Mouse (Mus musculus): Measurements from ENCODE around the gene Slc12a9. TPM values are rescaled to one million over a fixed set of nuclear protein-coding genes. Genes with fewer than 3 reads are reported as not detected.
"Not testable (repeated sequence)": the region's sequence is repeated elsewhere in the genome, so short reads cannot be mapped to it uniquely, and the experiment has no call there.

Gene Slc12a9
- polyA plus RNA-seq, 1 experiment, result 21.6 TPM

DNA sequence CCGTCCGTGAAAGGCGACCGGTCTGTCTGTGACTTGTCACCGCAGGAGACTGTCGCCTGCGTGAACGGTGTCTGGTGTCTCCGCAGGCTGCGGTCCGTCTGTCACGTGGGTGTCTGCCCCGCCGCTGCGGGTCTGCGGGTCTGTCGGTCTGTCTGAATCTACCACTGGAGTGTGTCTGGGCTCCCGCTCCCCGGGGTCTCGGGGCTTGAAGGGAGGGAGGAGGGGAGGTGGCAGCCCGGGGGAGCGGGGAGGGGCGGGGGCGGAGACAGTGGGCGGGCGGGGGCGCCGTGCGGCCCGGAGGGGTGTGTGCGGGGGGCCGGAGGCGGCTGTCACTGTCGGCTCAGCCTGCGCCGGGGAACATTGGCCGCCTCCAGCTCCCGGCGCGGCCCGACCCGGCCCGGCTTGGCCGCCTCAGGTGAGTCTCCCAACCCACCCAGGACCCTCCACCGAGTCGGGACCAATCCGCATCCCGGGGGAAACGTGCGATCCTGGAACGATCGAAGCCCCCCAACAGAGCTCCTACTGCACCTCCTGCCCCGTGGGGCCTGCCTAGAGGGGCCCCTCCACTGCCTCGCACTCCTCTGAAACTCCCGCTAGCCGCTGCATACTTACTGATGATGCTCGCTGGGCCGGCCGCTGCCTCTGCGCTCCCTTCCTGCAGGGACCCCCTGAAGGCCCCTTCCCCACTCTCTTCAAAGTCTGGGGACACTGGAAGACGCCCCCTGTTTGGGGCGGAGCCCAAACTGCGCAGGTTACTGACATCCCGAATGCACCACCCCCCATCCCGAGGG is 45.2 kb downstream of the Slc12a9 start:
- no peak for DNase-seq (ENCODE audit: low read depth)

DNA sequence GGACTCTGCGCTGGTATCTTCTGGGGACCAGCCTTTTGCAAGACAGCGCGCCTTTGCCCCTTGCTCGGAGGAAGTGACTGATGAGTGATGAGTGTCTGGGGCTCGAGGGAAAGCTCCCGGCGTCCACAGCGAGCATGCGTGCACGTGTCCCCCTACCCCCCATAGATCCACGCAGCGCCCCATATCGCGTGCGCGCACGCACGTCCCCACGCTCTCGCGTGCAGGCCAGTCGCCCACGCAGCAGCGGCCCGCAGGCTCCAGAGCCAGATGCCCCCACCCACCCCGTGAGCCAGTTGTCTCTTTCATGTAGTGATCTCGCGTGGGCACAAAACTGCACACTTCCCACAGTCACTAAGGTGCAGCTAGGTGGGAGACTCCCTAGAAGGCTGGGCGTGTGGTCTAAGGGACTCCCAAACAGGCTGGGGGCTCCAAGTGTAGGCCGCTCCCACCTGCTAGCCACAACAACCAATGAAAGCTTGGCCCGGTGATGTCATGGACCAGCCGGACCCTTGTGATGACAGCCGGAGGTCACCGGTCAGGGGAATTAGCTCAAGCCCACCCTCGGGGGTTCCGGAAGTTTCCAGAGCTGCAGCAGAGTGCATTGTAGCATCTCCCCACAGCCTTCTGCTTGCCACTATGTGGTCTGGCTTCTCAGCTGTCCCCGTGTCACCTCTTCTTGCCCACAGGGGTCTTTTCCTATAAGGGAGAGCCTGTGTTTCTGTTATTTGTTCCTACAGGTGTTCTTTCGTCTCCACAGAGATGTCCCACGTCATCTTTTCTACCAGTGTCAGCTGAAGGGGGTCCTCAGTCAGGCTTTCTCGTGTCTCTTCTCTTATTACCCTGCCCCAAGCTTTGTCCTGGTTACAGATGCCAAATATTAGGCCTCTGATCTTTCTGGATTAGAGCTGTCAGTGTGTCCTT is 46.1 kb downstream of the Slc12a9 start, which contains the start of gene Ache:
Gene Ache (plus strand): TSS at position 488 of the 921 bp plus-strand sequence.
- DNase-seq (ENCODE audit: low read depth), result no peak

DNA sequence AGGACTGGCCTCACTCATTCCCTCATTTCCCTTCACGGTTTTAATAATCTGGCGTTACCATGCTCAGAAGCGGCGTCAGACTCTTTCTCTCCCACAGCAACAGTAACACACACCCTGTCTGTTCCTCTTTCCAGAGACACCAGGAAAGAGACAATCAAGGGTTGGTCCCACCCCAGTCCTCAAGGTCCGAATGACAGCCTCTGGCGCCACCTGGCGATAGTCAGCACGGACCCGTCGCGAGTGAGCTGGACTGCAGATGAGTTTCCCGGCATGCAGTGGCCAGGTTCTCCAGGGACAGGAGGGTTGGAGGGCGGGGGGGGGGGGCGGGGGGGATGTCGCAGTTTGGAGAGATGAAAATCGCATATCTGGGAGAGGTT is 46.8 kb downstream of the Slc12a9 start:
- DNase-seq (ENCODE audit: low read depth), result no peak

DNA sequence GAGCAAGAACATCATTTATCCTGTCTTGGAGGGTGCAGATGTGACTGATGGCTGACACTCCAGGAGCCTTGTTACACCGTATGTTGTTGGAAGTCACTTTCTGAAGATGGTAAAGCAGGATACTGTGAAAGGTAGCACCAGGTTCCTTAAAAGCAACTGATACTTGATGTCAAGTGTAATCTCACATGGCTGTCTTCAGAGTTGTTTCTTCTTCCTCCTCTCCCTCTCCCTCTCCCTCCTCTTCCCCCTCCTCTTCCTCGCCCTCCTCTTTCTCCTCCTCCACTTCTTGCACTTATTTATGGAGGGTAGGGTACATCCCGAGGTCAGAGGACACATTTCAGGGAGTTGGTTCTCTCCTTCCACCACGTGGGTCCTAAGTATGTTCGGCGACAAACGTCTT is 47.4 kb downstream of the Slc12a9 start:
- DNase-seq (ENCODE audit: low read depth), result no peak

DNA sequence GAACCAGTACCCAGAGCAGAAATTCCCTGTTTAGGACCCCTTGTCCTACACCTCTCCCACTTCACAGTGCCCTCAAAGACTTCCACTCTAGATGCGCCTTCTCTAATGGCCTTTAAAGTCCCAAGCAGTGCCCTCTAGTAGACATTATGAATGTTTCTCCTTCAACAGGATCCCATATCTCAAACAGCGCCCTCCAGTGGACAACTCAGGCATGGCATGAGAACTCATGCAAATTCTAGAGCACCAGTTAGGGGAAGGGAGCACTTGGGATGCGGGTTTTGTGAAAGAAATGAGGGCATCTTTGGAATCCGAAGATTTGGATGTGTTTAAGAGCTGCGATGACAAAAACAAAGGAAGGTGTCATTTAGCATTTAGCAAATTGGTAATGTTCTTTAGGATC is 48.4 kb downstream of the Slc12a9 start:
- no peak for DNase-seq (ENCODE audit: low read depth)

DNA sequence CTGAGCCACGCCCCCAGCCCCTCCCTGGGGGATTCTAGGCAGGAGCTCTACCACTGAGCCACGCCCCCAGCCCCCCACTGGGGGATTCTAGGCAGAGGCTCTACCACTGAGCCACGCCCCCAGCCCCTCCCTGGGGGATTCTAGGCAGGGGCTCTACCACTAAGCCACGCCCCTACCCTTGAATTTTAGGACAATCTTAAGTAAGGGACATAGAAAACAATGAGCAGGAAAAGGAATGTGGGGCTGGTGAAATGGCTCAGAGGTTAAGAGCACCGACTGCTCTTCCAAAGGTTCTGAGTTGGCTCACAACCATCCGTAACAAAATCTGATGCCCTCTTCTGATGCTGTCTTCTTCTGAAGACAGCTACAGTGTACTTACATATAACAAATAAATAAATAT is 49.0 kb downstream of the Slc12a9 start:
- not testable (repeated sequence) for DNase-seq (ENCODE audit: low read depth)

DNA sequence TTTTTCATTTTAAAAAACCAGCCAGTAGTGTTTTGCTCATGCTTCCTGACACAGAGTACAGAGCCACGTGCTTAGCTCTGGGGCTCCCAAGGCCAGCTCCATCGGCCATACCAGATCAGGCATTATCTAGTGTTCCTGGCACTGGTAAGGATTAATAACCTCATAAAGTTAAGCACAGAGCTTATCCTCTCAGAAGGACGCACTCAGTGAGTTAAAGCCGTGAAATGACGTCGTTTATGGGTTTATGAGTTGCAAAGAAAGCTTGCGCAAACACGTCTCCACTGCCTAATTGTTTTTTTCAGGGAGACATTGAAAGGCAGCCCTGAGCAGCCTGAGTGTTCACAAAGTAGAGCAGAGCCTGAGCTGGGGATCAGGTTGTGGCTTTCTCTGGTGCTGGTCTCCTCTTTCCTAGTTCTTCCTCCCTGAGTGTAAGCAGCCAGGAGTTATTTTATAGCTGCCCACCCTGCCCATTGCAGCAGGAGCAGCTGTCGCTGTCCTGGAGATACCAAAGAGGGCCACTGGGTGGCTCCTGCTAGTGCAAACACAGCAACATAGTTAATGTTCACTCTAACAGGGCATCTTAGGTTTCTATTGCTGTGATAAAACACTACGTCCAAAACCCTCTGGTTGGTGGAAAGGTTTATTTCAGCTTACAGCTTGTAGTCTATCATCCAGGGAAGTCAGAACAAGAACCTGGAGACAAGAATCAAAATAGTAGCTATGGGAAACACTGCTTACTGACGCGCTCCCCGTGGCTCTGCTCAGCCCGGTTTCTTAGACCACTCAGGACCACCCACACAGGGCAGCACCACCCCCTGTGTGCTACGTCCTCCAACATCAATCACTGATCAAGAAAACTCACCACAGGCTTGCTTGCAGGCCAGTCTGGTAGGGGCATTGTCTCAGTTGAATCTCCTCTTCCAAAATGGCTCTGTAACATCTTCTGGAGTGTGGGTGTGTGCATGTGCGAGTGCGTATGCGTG is 55.7 kb downstream of the Slc12a9 start:
- peak; percentile 47 for DNase-seq (ENCODE audit: low read depth)

GRCm38 (mm10) chr5:137268131-137268910 is 65.1 kb downstream of the Slc12a9 start:
- no peak for DNase-seq (ENCODE audit: low read depth)

GRCm38 (mm10) chr5:137264787-137265186 is 68.6 kb downstream of the Slc12a9 start:
- DNase-seq (ENCODE audit: low read depth), result no peak

Other genes with a start within 250 kb of the Slc12a9 start
- gene Trim56, start 217.4 kb downstream of the Slc12a9 start, polyA plus RNA-seq (2012; rRNA removed), result 7.2 and 12.7 TPM in 2 replicates
- 0.23 TPM in 1 of 2 replicates, not detected in the other for gene Muc3, start 184.3 kb downstream of the Slc12a9 start, polyA plus RNA-seq (2012; rRNA removed)
- gene Muc3a, start 121.2 kb downstream of the Slc12a9 start, polyA plus RNA-seq (2012; rRNA removed), result 0.62 and 0.96 TPM in 2 replicates
- 1.1 and 1.2 TPM in 2 replicates for gene Ache, start 46.1 kb downstream of the Slc12a9 start, polyA plus RNA-seq (2012; rRNA removed)
- gene Ufsp1, start 39.0 kb downstream of the Slc12a9 start, polyA plus RNA-seq (2012; rRNA removed), result 12.7 and 18.3 TPM in 2 replicates
- gene Srrt, start 25.9 kb downstream of the Slc12a9 start, polyA plus RNA-seq (2012; rRNA removed), result 151 and 153 TPM in 2 replicates
- gene Trip6, start 19.2 kb downstream of the Slc12a9 start, polyA plus RNA-seq (2012; rRNA removed), result 51.2 and 56.0 TPM in 2 replicates
- 30.7 and 30.8 TPM in 2 replicates for gene Ephb4, start 16.5 kb upstream of the Slc12a9 start, polyA plus RNA-seq (2012; rRNA removed)
- gene Zan, start 143.5 kb upstream of the Slc12a9 start, polyA plus RNA-seq (2012; rRNA removed), result 0.20 TPM in 2 replicates
- 40.5 and 48.9 TPM in 2 replicates for gene Pop7, start 168.9 kb upstream of the Slc12a9 start, polyA plus RNA-seq (2012; rRNA removed)
- 21.5 and 26.9 TPM in 2 replicates for gene Gigyf1, start 185.0 kb upstream of the Slc12a9 start, polyA plus RNA-seq (2012; rRNA removed)
- gene Epo, start 199.6 kb upstream of the Slc12a9 start, polyA plus RNA-seq (2012; rRNA removed), result not detected in 2 replicates
- 740 and 760 TPM in 2 replicates for gene Gnb2, start 199.9 kb upstream of the Slc12a9 start, polyA plus RNA-seq (2012; rRNA removed)
- 0.35 TPM in 1 of 2 replicates, not detected in the other for gene Actl6b, start 219.9 kb upstream of the Slc12a9 start, polyA plus RNA-seq (2012; rRNA removed)
- gene Tfr2, start 236.2 kb upstream of the Slc12a9 start, polyA plus RNA-seq (2012; rRNA removed), result 1.1 and 1.3 TPM in 2 replicates

Measured in gonadal fat pad, adult 2 months (tissue).